Mouse (Mus musculus) heart, postnatal 10 days (tissue): ENCODE measurements around the gene Dnajb4. TPM values are rescaled to one million over a fixed set of nuclear protein-coding genes. Genes with fewer than 3 reads are reported as not detected.
"Not testable (repeated sequence)": the region's sequence is repeated elsewhere in the genome, so short reads cannot be mapped to it uniquely, and the experiment has no call there.

Experiments used
- DNase-seq, 2 experiments: peaks; one replicate each; pipeline ENCODE4 v3.0.0; 2021
- intact Hi-C: fragments of 180-260 bp; cut with DNase I; formaldehyde crosslinking; loops from one replicate; pipeline ENCODE4 v1.15.1; 2025
- total RNA-seq, 2 experiments: library from RNA; stranded (reverse); gene quantifications; 2 replicates each; pipeline ENCODE4 v1.2.3; 2021

Gene Dnajb4
- total RNA-seq, 2 experiments from 2014 or later: 70.3 to 70.6 TPM

- no peak for DNase-seq
- intact Hi-C loops: no loop called here
These were observed 58.2 kb downstream of the Dnajb4 start for GRCm38 (mm10) chr3:152151725-152152482.

DNA sequence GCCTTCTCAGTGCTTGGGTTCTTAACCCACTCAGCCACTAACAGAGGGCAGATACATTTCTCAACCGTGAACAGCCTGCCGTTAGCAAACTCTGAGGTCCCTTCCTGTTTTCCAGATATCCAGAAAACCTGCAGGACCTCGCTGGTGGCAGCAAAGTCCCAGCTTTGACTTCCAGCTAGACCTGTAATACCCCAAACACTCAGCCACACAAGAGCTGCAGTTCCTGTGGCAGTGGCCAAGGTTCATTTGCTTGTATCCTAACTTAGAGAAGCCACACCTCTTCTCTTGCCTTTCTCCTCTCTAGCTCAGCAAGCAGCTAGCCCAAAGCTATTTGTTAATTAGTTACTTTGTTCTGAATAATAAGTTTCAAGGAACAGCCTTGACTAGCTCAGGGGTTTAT lies 60.2 kb downstream of the Dnajb4 start:
- intact Hi-C loops: loop anchor here (5.0 kb wide), 1 partner anchor 38 kb away; no protein-coding TSS in a partner anchor
- peak in 1 of 2 experiments; percentile 25 for DNase-seq

- peak in 1 of 2 experiments; percentile 18 for DNase-seq
- intact Hi-C loops: loop anchor here (5.0 kb wide), 1 partner anchor 37 kb away; no protein-coding TSS in a partner anchor
These were observed 60.7 kb downstream of the Dnajb4 start for GRCm38 (mm10) chr3:152149449-152149848.

- no peak for DNase-seq
- intact Hi-C loops: loop anchor here (5.0 kb wide), 1 partner anchor 35 kb away; no protein-coding TSS in a partner anchor
These were observed 62.8 kb downstream of the Dnajb4 start for GRCm38 (mm10) chr3:152147085-152147831.

GRCm38 (mm10) chr3:152145186-152145585 lies 64.9 kb downstream of the Dnajb4 start:
- intact Hi-C loops: loop anchor here (1.0 to 5.0 kb wide), 3 partner anchors 24 to 47 kb away; no protein-coding TSS in a partner anchor
- DNase-seq: peak; percentile 80 to 88

DNA sequence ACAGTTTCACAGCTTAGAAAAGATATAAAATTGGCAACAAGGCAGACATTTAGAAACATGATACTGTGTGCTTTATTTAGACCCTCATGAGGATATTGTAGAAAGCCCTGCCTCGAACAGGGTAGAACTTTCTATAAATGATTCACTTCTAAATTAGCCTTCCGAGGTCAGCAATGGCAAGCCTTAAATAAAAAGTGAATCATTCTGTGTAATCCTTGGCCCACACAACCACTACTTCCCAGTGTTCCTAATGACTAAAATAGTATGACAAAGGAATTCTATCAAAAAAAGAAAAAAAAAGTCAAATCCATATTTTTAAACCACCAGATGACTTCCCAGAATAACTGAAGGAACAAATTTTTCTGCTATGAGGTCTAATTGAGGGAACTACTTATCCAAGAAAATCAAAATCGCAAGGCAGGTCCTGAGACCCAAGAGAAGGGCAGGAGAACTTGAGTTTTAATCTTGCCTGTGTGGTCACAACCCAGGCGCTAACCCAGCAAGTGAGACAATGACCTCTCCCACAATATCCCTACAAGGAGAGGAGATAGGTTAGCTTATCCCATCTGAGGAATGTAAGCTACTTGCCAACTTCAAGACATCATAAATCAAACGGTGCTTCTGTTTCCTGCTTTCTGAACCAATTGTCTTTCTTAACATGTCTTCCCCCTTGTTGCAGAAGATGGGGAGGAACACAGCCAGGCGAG lies 67.0 kb downstream of the Dnajb4 start:
- intact Hi-C loops: no loop called here
- peak; percentile 48 to 63 for DNase-seq

- DNase-seq: no peak
- intact Hi-C loops: no loop called here
These were observed 68.0 kb downstream of the Dnajb4 start for GRCm38 (mm10) chr3:152142146-152142545.

GRCm38 (mm10) chr3:152139308-152139707 lies 70.8 kb downstream of the Dnajb4 start:
- intact Hi-C loops: loop anchor here (10.0 kb wide), 1 partner anchor 165 kb away; no protein-coding TSS in a partner anchor

GRCm38 (mm10) chr3:152136106-152136505 lies 74.0 kb downstream of the Dnajb4 start:
- intact Hi-C loops: loop anchor here (10.0 kb wide), 1 partner anchor 169 kb away; no protein-coding TSS in a partner anchor

More at GRCm38 (mm10) chr3:152139308-152139707, 70.8 kb downstream of the Dnajb4 start:
- not testable (repeated sequence) for DNase-seq

GRCm38 (mm10) chr3:152133621-152134020 lies 76.5 kb downstream of the Dnajb4 start:
- intact Hi-C loops: loop anchor here (10.0 kb wide), 1 partner anchor 171 kb away; no protein-coding TSS in a partner anchor
- peak; percentile 72 to 83 for DNase-seq

More at GRCm38 (mm10) chr3:152136106-152136505, 74.0 kb downstream of the Dnajb4 start:
- not testable (repeated sequence) for DNase-seq

DNA sequence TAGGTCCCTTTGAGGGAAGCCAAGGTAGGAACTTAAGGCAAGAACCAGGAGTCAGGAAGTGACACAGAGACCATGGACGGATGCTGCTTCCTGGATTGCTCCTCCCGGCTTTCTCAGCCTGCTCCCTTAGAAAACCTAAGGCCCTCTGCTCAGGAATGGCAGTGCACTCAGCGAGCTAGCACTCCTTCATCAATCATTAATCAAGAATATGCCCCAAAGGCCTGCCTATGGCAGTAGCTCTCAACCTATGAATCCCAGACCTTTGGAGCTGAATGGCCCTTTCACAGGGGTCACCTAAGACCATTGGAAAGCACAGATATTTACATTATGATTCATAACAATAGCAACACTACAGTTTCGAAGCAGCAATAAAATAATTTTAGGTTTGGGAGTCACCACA lies 79.1 kb downstream of the Dnajb4 start:
- intact Hi-C loops: loop anchor here (10.0 kb wide), 1 partner anchor 174 kb away; no protein-coding TSS in a partner anchor
- DNase-seq: no peak

DNA sequence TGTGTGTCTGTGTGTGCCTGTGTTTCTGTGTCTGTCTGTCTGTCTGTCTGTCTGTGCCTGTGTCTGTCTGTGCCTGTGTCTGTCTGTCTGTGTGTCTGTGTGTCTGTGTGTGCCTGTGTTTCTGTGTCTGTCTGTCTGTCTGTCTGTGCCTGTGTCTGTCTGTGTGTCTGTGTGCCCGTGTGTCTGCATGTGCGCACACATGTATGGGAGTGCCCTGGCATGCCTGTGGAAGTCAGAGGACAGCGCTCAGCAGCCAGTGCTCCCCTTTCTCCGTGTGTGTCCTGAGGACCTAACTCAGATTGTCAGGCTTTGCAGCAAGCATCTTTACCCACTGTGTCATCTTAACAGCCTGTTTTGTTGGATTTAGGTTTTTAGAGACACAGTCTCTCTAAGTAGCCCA lies 80.7 kb downstream of the Dnajb4 start:
- intact Hi-C loops, DNase-seq: not testable (repeated sequence)

DNA sequence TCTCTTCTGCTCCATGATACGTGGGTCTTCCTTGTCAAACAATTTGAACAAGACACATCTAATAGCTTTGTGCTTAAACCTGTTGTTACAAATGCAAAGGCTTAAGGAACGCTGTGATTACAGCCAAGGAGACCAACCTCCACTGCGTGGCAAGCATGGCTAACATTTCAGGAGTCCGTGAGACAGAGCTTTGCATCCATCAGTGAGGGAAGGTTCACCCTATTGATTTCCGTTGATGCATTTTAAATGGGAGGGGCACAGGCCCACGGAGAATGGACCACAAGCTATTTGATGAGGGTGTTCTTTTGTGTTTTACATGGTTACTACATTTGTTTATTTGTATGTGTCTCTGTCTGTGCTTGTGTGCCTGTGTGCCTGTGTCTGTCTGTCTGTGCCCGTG lies 81.5 kb downstream of the Dnajb4 start:
- intact Hi-C loops: no loop called here
- no peak for DNase-seq

Other genes starting within 250 kb of the Dnajb4 start
- 1 to 10 TPM; 3.8 to 5.4 TPM for gene Gipc2, start 44.1 kb downstream of the Dnajb4 start, total RNA-seq
- 10 to 100 TPM; 82.2 to 90.6 TPM for gene Fubp1, start 120 bp upstream of the Dnajb4 start, total RNA-seq
- gene Nexn, start 56.0 kb upstream of the Dnajb4 start, total RNA-seq: 100 to 1,000 TPM; 284 to 289 TPM
- 10 to 100 TPM; 13.3 to 15.6 TPM for gene Miga1, start 130.1 kb upstream of the Dnajb4 start, total RNA-seq
- 10 to 100 TPM; 30.2 to 30.7 TPM for gene Usp33, start 136.2 kb upstream of the Dnajb4 start, total RNA-seq
- 10 to 100 TPM; 29.2 to 33.3 TPM for gene Zzz3, start 185.2 kb upstream of the Dnajb4 start, total RNA-seq